Mouse (Mus musculus): ENCODE results near the gene Def8. TPM values are rescaled to one million over a fixed set of nuclear protein-coding genes. Genes with fewer than 3 reads are reported as not detected.
"Not testable (repeated sequence)": the region's sequence is repeated elsewhere in the genome, so short reads cannot be mapped to it uniquely, and the experiment has no call there.

Def8 gene
- total RNA-seq, 2 experiments from 2014 or later: 64.5 to 64.6 TPM

DNA sequence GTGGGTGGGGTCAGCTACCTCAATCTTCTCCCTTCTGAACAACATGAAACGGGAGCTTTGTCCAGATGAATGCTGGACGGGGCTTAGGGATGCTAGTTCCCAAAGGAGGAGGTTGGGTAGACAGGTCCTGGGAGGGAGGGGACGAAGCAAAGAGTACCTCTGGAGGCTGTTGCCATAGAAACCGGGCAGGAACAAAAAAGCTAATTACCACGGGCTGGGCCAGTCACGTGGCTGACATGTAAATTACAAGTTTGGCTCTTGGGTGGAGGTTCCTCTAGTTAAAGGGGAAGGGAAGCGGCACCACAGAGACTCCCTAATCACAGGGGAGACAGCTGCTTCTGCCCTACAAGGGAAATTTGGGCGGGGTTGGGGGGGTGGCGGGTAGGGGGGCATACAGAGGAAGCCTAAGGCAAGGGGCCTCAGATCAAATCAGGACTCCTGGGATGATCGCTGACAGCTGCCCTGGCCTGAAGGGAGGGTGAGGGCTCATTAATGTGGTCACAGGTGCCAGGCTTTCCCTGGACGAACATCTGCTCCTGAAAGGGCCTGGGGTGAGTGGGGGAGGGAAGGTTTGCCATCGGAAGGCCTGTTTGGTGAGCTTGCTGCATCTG lies 10.7 kb upstream of the Def8 start:
- DNase-seq: no peak

- DNase-seq: no peak
Observed at GRCm38 (mm10) chr8:123414255-123414654, 9.1 kb upstream of the Def8 start.

DNA sequence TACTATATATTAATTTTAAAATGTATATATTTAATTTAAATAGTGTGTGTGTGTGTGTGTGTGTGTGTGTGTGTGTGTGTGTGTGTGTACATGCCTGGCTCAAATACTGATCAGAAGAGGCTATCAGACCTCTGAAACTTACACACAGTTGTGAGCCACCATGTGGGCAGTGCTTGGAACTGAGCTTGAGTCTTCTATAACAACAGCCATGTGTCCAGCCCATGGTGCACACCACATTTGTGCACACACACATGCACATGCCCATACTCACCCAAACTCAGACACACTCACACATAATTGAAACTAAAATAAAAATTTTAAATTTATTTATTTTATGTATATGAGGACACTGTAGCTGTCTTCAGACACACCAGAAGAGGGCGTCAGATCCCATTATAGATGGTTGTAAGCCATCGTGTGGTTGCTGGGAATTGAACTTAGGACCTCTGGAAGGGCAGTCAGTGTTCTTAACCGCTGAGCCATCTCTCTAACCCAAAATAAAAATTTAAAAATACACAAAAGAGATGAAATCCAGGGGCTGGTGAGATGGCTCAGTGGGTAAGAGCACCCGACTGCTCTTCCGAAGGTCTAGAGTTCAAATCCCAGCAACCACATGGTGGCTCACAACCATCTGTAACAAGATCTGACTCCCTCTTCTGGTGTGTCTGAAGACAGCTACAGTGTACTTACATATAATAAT lies 8.2 kb upstream of the Def8 start:
- DNase-seq: not testable (repeated sequence)

GRCm38 (mm10) chr8:123415967-123416943 lies 7.1 kb upstream of the Def8 start:
- DNase-seq: no peak

- DNase-seq: no peak
Observed at GRCm38 (mm10) chr8:123416944-123417555, 6.3 kb upstream of the Def8 start.

DNA sequence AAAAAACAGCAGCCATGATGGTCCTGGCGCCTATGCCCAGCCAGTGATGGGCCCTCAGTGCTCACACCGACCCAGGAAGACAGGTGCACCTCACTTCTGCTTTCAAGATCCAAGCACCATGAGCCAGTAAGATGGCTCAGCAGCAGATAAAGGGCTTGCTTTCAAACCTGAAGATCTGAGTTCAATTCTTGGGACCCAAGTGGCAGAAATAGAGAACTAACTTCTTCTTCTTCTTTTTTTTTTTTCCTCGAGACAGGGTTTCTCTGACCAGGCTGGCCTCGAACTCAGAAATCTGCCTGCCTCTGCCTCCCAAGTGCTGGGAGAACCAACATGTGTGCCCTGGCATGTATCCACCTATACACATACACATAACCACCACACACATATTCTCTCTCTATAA lies 3.6 kb upstream of the Def8 start:
- no peak for DNase-seq

DNA sequence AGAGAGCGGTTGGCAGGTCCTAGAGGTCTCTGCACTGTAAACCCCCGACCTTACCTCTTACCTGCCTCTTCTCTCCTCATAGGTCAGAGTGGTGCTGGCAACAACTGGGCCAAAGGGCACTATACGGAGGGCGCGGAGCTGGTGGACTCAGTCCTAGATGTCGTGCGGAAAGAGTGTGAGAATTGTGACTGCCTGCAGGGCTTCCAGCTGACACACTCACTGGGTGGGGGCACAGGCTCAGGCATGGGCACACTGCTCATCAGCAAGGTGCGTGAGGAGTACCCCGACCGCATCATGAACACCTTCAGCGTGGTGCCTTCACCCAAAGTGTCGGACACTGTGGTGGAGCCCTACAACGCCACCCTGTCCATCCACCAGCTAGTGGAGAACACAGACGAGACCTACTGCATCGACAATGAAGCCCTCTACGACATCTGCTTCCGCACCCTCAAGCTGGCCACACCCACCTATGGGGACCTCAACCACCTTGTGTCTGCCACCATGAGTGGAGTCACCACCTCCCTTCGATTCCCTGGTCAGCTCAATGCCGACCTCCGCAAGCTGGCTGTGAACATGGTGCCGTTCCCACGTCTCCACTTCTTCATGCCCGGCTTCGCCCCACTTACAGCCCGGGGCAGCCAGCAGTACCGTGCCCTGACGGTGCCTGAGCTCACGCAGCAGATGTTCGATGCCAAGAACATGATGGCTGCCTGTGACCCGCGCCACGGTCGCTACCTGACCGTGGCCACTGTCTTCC lies 2.6 kb upstream of the Def8 start:
- no peak for DNase-seq

GRCm38 (mm10) chr8:123421325-123421724 lies 2.0 kb upstream of the Def8 start:
- DNase-seq: no peak

- peak; percentile 66 to 85 for DNase-seq
Observed at GRCm38 (mm10) chr8:123422056-123422780, 1.1 kb upstream of the Def8 start.

DNA sequence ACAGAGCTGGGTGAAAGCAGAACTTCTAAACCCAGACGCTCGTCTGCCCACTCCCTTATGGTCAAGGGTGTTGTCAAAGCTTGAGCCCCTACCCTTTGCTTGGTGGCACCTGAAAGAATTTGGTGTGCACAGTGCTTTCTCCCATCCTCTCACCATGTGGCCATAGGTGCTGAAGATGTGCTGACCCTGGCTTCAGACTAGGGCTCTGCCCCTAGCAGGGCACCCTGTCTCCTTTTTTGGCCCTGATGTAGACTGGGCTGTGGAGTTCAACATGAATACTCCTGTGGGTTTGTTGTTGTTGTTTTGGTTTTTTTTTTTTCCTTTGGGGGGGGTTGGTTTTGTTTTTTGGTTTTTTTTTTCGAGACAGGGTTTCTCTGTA lies 557 bp upstream of the Def8 start:
- DNase-seq: no peak

- DNase-seq: no peak
Observed at GRCm38 (mm10) chr8:123426511-123427509, 3.5 kb downstream of the Def8 start.

DNA sequence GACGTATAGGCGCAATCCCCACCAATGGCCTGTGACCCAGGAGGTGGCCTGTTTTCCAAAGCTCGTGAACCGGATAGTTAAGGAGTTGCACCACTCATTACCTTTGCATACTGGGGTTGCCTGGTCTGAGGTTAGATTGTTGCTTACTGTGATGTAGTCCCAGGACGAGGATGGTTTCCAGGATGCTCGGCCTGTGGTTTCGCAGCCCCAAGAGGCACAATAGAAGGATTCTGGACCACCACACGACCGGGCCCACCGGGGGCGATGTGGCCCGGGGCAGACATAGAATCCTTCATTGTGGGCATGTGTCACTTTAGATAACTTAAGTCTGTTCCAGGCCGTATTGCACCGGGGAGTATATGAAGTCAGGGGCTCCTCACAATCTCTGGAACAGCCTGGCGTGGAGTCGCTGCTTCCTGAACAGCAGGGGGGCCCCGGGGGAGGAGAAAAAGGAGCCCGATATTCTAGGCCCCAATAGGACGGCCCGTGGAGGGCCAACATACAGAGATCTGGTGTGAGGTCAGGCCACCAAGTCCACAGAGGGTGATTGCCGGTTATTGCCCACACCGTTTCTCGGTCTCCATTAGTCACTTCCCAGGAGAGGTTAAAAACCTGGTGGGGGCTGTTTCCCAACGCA lies 4.4 kb downstream of the Def8 start:
- DNase-seq: no peak

- DNase-seq: no peak
Observed at GRCm38 (mm10) chr8:123428343-123428893, 5.1 kb downstream of the Def8 start.

- no peak for DNase-seq
Observed at GRCm38 (mm10) chr8:123428939-123429721, 5.8 kb downstream of the Def8 start.

GRCm38 (mm10) chr8:123429722-123430013 lies 6.3 kb downstream of the Def8 start:
- DNase-seq: not testable (repeated sequence)

DNA sequence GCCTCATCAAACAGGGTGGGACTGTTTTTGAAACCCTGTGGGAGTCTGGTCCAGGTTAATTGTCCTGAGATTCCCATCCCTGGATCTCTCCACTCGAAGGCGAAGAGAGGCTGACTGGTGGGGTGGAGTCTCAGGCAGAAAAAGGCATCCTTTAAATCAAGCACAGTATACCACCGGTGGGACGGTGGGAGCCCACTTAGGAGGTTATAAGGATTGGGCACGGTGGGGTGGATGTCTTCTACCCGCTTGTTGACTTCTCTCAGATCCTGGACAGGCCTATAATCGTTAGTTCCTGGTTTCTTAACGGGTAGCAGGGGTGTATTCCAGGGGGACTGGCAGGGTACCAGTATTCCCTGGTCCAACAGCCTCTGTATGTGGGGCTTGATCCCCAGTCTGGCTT lies 7.6 kb downstream of the Def8 start:
- DNase-seq: not testable (repeated sequence)

DNA sequence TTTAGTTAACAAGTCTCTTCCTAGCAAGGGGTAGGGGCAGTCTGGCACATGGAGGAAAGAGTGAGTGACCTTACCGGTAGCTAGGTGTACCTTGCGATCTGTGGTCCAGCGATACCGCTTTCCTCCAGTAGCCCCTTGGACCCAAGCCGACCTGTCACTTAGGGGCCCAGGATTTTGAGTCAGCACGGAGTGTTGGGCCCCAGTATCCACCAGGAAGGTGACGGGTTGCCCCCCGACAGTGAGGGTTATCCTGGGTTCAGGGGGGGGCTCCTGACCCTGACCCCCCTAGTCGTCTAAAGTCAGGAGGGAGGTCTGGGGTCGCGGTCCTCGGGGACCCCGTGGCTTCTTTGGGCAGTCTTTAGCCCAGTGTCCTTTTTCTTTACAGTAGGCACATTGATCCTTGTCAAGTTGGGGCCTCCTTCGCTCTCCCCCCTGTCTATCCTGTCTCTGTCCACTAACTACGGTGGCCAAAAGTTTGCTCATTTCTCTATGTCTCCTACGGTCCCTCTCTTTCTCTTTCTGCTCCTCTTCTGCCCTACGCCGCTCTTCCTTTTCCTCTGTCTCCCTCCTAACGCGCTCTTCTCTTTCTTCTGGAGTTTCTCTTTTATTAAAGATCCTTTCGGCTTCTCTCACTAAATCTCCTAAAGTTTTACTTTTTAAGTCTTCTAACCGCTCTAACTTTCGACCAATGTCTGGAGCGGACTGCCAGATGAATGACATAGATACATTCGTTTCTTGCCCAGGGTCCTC lies 8.5 kb downstream of the Def8 start:
- no peak for DNase-seq

All from heart, adult 18-20 months (tissue).